Mouse (Mus musculus) heart, postnatal 36 days (tissue): Measurements from ENCODE around the gene Prm2. TPM values are rescaled to one million over a fixed set of nuclear protein-coding genes. Genes with fewer than 3 reads are reported as not detected.
A peak's percentile ranks its signal among the peaks of the same experiment; 100 is the strongest.

Source experiments
- DNase-seq, 2 experiments: peaks; one replicate each; pipeline ENCODE4 v3.0.0; 2021 to 2022
- intact Hi-C: fragments of 180-260 bp; cut with DNase I; formaldehyde crosslinking; loops from one replicate; pipeline ENCODE4 v1.15.1; 2025
- total RNA-seq, 2 experiments: library from RNA; stranded (reverse); gene quantifications; 2 replicates each; pipeline ENCODE4 v1.2.3; 2021

Gene Prm2
- total RNA-seq, result not detected

- intact Hi-C loops, result no loop called here
- DNase-seq, result no peak
Measured at GRCm38 (mm10) chr16:10796034-10796433, at the start of gene Prm2. Gene Prm2, minus strand, starts transcription at chr16:10796134.

- intact Hi-C loops, result no loop called here
- no peak for DNase-seq
Measured at GRCm38 (mm10) chr16:10844319-10844670, 48.4 kb upstream of the Prm2 start.

GRCm38 (mm10) chr16:10843486-10844318, 47.8 kb upstream of the Prm2 start:
- intact Hi-C loops, result no loop called here
- peak; percentile 41 to 49 for DNase-seq

- intact Hi-C loops, result no loop called here
- DNase-seq, result no peak
Measured at GRCm38 (mm10) chr16:10842282-10842855, 46.4 kb upstream of the Prm2 start.

GRCm38 (mm10) chr16:10840018-10840417, 44.1 kb upstream of the Prm2 start:
- no peak for DNase-seq
- intact Hi-C loops, result no loop called here

GRCm38 (mm10) chr16:10838487-10839245, 42.7 kb upstream of the Prm2 start:
- no peak for DNase-seq
- intact Hi-C loops, result no loop called here

GRCm38 (mm10) chr16:10837903-10838302, 42.0 kb upstream of the Prm2 start:
- no peak for DNase-seq
- intact Hi-C loops, result no loop called here

GRCm38 (mm10) chr16:10837250-10837649, 41.3 kb upstream of the Prm2 start:
- intact Hi-C loops, result no loop called here
- no peak for DNase-seq

- no peak for DNase-seq
- intact Hi-C loops, result no loop called here
Measured at GRCm38 (mm10) chr16:10836388-10836787, 40.5 kb upstream of the Prm2 start.

- intact Hi-C loops, result no loop called here
- DNase-seq, result peak; percentile 86 to 87
Measured at GRCm38 (mm10) chr16:10834911-10835587, 39.1 kb upstream of the Prm2 start, which contains the start of gene Rmi2. Gene Rmi2, plus strand, starts transcription at chr16:10835059.

GRCm38 (mm10) chr16:10834542-10834910, 38.6 kb upstream of the Prm2 start:
- intact Hi-C loops, result no loop called here
- DNase-seq, result no peak

GRCm38 (mm10) chr16:10828461-10828805, 32.5 kb upstream of the Prm2 start:
- intact Hi-C loops, result no loop called here
- DNase-seq, result no peak

- intact Hi-C loops, result no loop called here
- DNase-seq, result no peak
Measured at GRCm38 (mm10) chr16:10827766-10828460, 32.0 kb upstream of the Prm2 start.

- DNase-seq, result no peak
- intact Hi-C loops, result no loop called here
Measured at GRCm38 (mm10) chr16:10827269-10827668, 31.3 kb upstream of the Prm2 start.

GRCm38 (mm10) chr16:10825840-10826239, 29.9 kb upstream of the Prm2 start:
- intact Hi-C loops, result no loop called here
- no peak for DNase-seq

- intact Hi-C loops, result no loop called here
- no peak for DNase-seq
Measured at GRCm38 (mm10) chr16:10824536-10824935, 28.6 kb upstream of the Prm2 start.

- no peak for DNase-seq
- intact Hi-C loops, result no loop called here
Measured at GRCm38 (mm10) chr16:10821387-10821786, 25.5 kb upstream of the Prm2 start.

GRCm38 (mm10) chr16:10819966-10820365, 24.0 kb upstream of the Prm2 start:
- intact Hi-C loops, result no loop called here
- DNase-seq, result peak in 1 of 2 experiments; percentile 32

- intact Hi-C loops, result no loop called here
- DNase-seq, result no peak
Measured at GRCm38 (mm10) chr16:10818579-10819135, 22.7 kb upstream of the Prm2 start.

GRCm38 (mm10) chr16:10814864-10815263, 18.9 kb upstream of the Prm2 start:
- intact Hi-C loops, result no loop called here
- no peak for DNase-seq
